Mouse (Mus musculus): ENCODE measurements around the gene Mad2l2.

DNA sequence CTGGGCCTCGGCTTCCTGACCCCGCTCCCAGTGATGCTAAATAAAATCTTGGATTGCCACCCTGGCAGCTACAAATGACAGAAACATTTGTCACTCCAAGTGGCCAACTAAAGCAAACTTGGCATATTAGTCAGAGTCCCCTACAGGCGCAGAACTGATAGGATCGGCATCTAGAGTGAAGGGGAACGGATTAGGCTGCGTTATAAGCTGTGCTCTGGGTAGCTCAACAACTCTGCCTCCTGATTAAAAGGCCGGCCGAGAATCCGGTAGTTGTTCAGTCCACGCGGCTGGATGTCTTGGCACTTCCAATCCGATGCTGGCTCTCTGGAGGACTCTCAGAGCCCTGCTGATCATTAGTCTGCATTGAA is 44.3 kb downstream of the Mad2l2 start:
- TF ChIP-seq CTCF (IDR thresholded peaks at IDR 0.05; ENCODE audit: borderline replicate concordance, extremely low read depth, insufficient read depth, insufficient read length), result peak; percentile 12; the same call in 1 of the 2 replicates
- TF ChIP-seq POLR2A (IDR thresholded peaks at IDR 0.05; ENCODE audit: borderline replicate concordance, extremely low read depth, insufficient read depth, insufficient read length, poor library complexity, severe bottlenecking), result no peak
